Comparison of ENCODE assay signal across 24 mouse cellular contexts in the genomic region with DNA sequence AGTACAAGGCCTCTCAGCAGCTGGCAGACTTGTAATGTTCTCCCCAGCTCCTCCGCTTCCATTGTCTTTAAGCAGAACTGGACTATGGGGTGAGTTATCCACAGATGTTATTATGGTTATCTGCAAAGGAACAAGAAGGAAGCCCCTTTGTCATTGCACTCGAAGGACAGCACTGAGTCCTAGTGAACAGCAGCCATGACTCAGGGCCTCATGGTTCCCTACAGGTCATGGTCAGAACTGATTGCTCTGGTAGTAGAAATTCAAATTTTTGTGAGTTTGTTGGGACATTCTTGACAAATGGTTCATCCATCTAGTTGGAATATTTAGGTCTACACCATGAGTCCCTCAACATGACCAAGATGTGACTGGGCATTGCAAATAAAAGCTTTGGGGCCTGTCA.
"Had no signal": no experiment of that assay in that cellular context is flagged by ENCODE, and none has a peak within 500 bp of the region (broad histone marks: within the 10 kb centered on the region; RNA-seq: fewer than 3 reads in every experiment).

No protein-coding gene starts in this region.

- H3K4me3 ChIP-seq: kidney, embryonic 15.5 days; limb, embryonic 10.5 days; limb, embryonic 13.5 days; liver, embryonic 12.5 days; liver, embryonic 15.5 days; lung, embryonic 15.5 days; megakaryocyte, embryonic 14.5 days; midbrain, embryonic 10.5 days; midbrain, embryonic 15.5 days; neural tube, embryonic 12.5 days; neural tube, embryonic 15.5 days had no signal

- H3K27me3 ChIP-seq: kidney, embryonic 15.5 days; limb, embryonic 13.5 days; liver, embryonic 12.5 days; liver, embryonic 15.5 days; lung, embryonic 15.5 days; megakaryocyte, embryonic 14.5 days; midbrain, embryonic 15.5 days; neural tube, embryonic 12.5 days; neural tube, embryonic 15.5 days had no signal

- ATAC-seq: liver, embryonic 12.5 days; midbrain, embryonic 15.5 days had no signal

- H3K4me2 ChIP-seq: kidney, embryonic 15.5 days; limb, embryonic 13.5 days; liver, embryonic 12.5 days; liver, embryonic 15.5 days; lung, embryonic 15.5 days; midbrain, embryonic 15.5 days; neural tube, embryonic 12.5 days; neural tube, embryonic 15.5 days had no signal

- H3K9ac ChIP-seq: kidney, embryonic 15.5 days; limb, embryonic 13.5 days; liver, embryonic 12.5 days; liver, embryonic 15.5 days; lung, embryonic 15.5 days; midbrain, embryonic 15.5 days; neural tube, embryonic 12.5 days; neural tube, embryonic 15.5 days had no signal

- H3K9me3 ChIP-seq: kidney, embryonic 15.5 days; limb, embryonic 10.5 days; limb, embryonic 13.5 days; liver, embryonic 12.5 days; liver, embryonic 15.5 days; lung, embryonic 15.5 days; megakaryocyte, embryonic 14.5 days; midbrain, embryonic 10.5 days; midbrain, embryonic 15.5 days; neural tube, embryonic 12.5 days; neural tube, embryonic 15.5 days had no signal

- DNase-seq: kidney, postnatal 10 days; kidney, postnatal 36 days; liver; lung, adult 18-20 months; lung, postnatal 10 days; lung, postnatal 36 days; right cerebral cortex, adult 18-20 months; right cerebral cortex, postnatal 14 days; right cerebral cortex, postnatal 4 days; thymus, adult 2 months; thymus, postnatal 14 days; thymus, postnatal 4 days had no signal

- H3K36me3 ChIP-seq: kidney, embryonic 15.5 days; limb, embryonic 10.5 days; limb, embryonic 13.5 days; liver, embryonic 12.5 days; liver, embryonic 15.5 days; lung, embryonic 15.5 days; midbrain, embryonic 10.5 days; midbrain, embryonic 15.5 days; neural tube, embryonic 12.5 days; neural tube, embryonic 15.5 days had no signal

- H3K27ac ChIP-seq: kidney, embryonic 15.5 days; limb, embryonic 10.5 days; limb, embryonic 13.5 days; liver, embryonic 12.5 days; liver, embryonic 15.5 days; lung, embryonic 15.5 days; midbrain, embryonic 10.5 days; midbrain, embryonic 15.5 days; neural tube, embryonic 12.5 days; neural tube, embryonic 15.5 days; stomach, postnatal 0 days had no signal
